Mouse (Mus musculus): ENCODE measurements around the gene Meox1.

Gene Meox1

GRCm38 (mm10) chr11:101894204-101894603 is at the start of gene Meox1:
TSS of gene Meox1 (minus strand) at chr11:101894374.
- no peak for DNase-seq (ENCODE audit: low spot score in 2 of 2)

GRCm38 (mm10) chr11:101943055-101943454 is 48.9 kb upstream of the Meox1 start:
- DNase-seq (ENCODE audit: low spot score in 2 of 2), result peak in 1 of 2 experiments; percentile 40

GRCm38 (mm10) chr11:101937108-101937507 is 42.9 kb upstream of the Meox1 start:
- peak in 1 of 2 experiments; percentile 22 for DNase-seq (ENCODE audit: low spot score in 2 of 2)

GRCm38 (mm10) chr11:101936421-101936820 is 42.2 kb upstream of the Meox1 start:
- no peak for DNase-seq (ENCODE audit: low spot score in 2 of 2)

GRCm38 (mm10) chr11:101935743-101936142 is 41.6 kb upstream of the Meox1 start:
- DNase-seq (ENCODE audit: low spot score in 2 of 2), result no peak

- no peak for DNase-seq (ENCODE audit: low spot score in 2 of 2)
Measured at GRCm38 (mm10) chr11:101931978-101932377, 37.8 kb upstream of the Meox1 start.

- no peak for DNase-seq (ENCODE audit: low spot score in 2 of 2)
Measured at GRCm38 (mm10) chr11:101928030-101928762, 34.0 kb upstream of the Meox1 start.

- no peak for DNase-seq (ENCODE audit: low spot score in 2 of 2)
Measured at GRCm38 (mm10) chr11:101926951-101927589, 32.9 kb upstream of the Meox1 start.

GRCm38 (mm10) chr11:101925636-101926035 is 31.5 kb upstream of the Meox1 start:
- DNase-seq (ENCODE audit: low spot score in 2 of 2), result no peak

- DNase-seq (ENCODE audit: low spot score in 2 of 2), result no peak
Measured at GRCm38 (mm10) chr11:101924441-101924976, 30.3 kb upstream of the Meox1 start.

GRCm38 (mm10) chr11:101923988-101924387 is 29.8 kb upstream of the Meox1 start:
- DNase-seq (ENCODE audit: low spot score in 2 of 2), result no peak

- DNase-seq (ENCODE audit: low spot score in 2 of 2), result no peak
Measured at GRCm38 (mm10) chr11:101921361-101921952, 27.3 kb upstream of the Meox1 start.

- peak; percentile 79 to 87 for DNase-seq (ENCODE audit: low spot score in 2 of 2)
Measured at GRCm38 (mm10) chr11:101919660-101920059, 25.5 kb upstream of the Meox1 start.

GRCm38 (mm10) chr11:101918609-101919008 is 24.4 kb upstream of the Meox1 start:
- DNase-seq (ENCODE audit: low spot score in 2 of 2), result no peak

GRCm38 (mm10) chr11:101916772-101917171 is 22.6 kb upstream of the Meox1 start:
- DNase-seq (ENCODE audit: low spot score in 2 of 2), result no peak

GRCm38 (mm10) chr11:101913591-101913990 is 19.4 kb upstream of the Meox1 start:
- DNase-seq (ENCODE audit: low spot score in 2 of 2), result no peak

GRCm38 (mm10) chr11:101911855-101912579 is 17.8 kb upstream of the Meox1 start:
- DNase-seq (ENCODE audit: low spot score in 2 of 2), result no peak

- DNase-seq (ENCODE audit: low spot score in 2 of 2), result peak; percentile 82 to 89
Measured at GRCm38 (mm10) chr11:101910230-101910946, 16.2 kb upstream of the Meox1 start.

- no peak for DNase-seq (ENCODE audit: low spot score in 2 of 2)
Measured at GRCm38 (mm10) chr11:101908777-101909176, 14.6 kb upstream of the Meox1 start.

GRCm38 (mm10) chr11:101905115-101905514 is 10.9 kb upstream of the Meox1 start:
- peak; percentile 80 to 90 for DNase-seq (ENCODE audit: low spot score in 2 of 2)

- no peak for DNase-seq (ENCODE audit: low spot score in 2 of 2)
Measured at GRCm38 (mm10) chr11:101901309-101901708, 7.1 kb upstream of the Meox1 start.
